Mouse (Mus musculus): ENCODE results near the gene H2-Q7.

DNA sequence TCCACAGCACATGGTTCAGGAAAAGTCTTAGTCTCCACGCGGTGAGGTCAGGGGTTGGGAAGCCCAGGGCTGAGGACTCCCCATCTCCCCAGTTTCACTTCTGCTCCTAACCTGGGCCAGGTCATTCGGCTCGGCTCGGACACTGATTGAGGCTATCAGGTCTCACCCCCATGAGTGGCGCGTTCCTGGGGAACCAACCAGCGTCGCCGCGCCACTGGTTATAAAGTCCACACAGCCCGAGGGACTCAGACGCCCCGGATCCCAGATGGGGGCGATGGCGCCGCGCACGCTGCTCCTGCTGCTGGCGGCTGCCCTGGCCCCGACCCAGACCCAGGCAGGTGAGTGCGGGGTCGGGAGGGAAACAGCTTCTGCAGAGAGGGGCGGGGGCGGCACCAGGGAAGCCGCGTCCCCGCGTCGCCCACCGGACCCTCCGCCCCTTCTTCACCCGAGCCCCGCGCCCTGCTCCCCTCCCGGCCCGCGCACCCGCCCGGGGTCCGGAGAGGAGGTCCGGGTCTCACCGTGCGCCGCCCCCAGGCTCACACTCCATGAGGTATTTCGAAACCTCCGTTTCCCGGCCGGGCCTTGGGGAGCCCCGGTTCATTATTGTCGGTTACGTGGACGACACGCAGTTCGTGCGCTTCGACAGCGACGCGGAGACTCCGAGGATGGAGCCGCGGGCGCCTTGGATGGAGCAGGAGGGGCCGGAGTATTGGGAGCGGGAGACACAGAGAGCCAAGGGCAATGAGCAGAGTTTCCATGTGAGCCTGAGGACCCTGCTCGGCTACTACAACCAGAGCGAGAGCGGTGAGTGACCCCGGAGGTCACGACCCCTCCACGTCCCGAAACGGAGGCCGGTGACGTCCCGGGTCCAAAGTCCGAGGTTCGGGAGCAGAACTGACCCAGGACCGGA, 31.1 kb downstream of the H2-Q7 start, which contains the start of gene H2-Q10:
- TF ChIP-seq CTCF (IDR thresholded peaks at IDR 0.05; ENCODE audit: control insufficient read depth, insufficient read depth, low read length) (no peak), POLR2A (IDR thresholded peaks at IDR 0.05; ENCODE audit: borderline replicate concordance, control insufficient read depth, low read depth, low read length) (no peak)
